Mouse (Mus musculus) right cerebral cortex, postnatal 10 days (tissue): ENCODE results near the gene Gna13.

Experiments used
- DNase-seq, 2 experiments: peaks; one replicate each; pipeline ENCODE4 v3.0.0; 2021; ENCODE audit warnings: low spot score in 2 of 2

The Gna13 gene

GRCm38 (mm10) chr11:109375412-109375811 lies 12.8 kb downstream of the Gna13 start:
- no peak for DNase-seq

DNA sequence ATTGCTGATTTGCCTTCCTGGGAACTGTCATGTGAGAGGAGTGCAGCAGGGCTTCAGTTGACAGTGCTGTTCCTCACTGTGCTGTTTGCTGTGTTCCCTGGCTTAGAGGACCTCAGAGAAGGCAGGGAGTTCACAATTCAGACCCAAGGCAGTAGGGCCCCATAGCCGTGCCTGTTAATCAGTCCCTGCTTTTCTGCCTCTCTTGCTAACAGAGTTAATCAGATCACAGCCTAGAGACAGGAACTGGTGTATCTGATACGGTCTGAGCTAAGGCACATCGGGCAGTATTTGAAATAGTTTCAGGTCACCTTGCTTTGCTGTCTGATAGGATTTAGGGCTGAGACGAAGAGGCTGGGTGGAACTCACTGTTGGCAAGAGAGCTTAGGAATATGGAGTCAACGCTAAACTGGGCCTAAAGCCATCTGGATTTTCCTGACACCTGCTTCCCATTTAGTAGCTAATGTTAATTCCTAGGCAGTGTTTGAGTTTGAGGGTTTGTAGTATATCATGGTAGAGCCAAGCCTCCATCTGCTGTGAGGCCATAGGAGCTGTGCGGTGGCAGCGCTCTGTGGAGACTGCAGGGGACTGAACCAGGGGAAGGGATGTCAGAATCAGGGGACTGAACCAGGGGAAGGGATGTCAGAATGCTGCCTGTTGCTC lies 14.0 kb downstream of the Gna13 start:
- no peak for DNase-seq

DNA sequence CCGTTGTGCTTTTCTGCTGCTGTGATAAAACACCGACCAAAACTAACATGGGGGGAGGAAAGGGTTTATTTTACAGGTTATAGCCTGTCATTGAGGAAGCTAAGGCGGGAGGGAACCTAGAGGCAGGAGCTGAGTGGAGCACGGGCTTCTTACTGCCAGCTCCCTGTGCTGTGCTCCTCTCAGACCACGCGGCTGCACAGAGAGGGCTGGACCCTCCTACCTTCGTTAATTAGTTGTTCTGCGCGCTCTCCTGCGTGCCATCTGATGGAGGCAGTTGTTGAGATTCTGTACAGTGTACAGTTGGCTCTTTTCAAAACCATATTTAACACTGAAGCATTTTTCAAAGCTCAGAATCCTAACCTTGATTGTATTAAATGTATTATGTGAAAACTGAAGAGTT lies 14.8 kb downstream of the Gna13 start:
- no peak for DNase-seq

GRCm38 (mm10) chr11:109378051-109378450 lies 15.4 kb downstream of the Gna13 start:
- no peak for DNase-seq

DNA sequence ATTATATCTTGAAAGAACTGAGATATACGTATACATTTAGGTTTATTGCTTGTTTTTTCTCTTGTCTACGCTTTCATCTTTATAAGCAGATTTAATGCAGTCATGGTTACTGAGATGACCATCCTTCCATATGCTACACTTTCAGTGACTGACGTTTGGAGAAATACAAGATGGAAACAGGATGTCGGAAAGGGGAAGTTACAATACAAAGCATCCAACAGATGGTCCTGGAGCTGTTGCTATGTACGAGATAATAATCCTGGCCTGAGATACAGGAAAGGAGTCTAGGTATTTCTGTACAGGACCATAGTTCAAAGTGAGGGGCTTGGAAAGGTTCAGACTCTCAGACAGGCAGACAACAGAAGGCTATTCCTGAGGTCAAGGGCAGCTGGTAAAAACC lies 18.0 kb downstream of the Gna13 start:
- DNase-seq: no peak

DNA sequence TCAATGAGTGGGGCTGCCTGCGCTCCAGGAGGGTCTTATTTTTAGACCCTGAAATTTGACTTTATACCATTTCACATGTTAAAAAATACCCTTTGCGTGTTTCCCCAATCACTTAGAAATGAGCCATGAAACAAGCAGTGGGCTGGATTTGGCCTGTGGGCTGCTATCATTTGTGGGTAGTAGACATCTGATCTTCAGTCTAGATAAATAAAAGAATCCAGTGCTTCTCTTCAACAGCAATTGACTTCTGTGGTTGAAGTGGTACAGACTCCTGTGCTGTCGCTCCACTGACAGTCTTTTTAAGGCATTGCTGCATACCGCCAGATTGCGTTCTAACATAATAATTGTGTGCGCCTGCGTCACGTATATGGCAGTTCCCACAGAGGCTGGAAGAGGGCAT lies 22.7 kb downstream of the Gna13 start:
- no peak for DNase-seq

DNA sequence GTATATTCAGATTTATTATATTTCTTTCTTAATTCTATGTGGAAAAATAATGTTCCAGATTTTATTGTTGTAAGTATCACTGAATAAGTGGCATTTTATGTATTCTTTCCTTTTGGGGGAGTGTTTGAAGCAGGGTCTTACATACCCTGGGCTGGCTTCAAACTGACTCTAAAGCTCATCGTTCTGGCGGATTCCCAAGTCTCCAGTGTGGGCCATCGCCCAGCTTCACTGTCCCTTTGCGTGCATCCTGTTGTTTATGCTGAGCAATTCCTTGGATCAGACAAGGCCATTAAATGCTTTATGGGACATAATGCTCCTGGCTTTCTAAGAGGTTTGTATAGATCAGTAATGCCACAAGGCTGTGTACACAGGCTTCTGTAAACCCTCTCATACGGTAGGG lies 26.4 kb downstream of the Gna13 start:
- DNase-seq: no peak

GRCm38 (mm10) chr11:109391200-109391599 lies 28.6 kb downstream of the Gna13 start:
- no peak for DNase-seq

DNA sequence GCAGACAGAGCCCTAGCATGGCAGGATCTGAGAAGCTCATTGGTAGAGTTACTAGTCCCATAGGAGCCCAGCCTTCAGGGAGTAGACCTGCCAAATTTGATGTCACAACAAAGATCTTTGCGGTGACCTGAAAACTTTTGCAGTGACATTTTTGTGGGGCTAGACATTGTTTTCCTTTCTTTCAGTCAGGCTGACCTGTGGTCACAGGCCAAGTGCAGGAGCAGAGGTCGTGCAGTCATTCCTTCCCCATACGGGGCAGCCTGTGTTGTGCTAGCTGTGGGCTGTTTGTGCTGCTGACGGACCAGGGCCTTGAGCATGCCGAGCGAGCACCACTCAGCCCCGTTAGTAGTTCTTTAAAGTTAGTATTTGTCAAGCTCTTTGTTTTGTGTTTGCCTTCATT lies 29.1 kb downstream of the Gna13 start:
- DNase-seq: no peak

DNA sequence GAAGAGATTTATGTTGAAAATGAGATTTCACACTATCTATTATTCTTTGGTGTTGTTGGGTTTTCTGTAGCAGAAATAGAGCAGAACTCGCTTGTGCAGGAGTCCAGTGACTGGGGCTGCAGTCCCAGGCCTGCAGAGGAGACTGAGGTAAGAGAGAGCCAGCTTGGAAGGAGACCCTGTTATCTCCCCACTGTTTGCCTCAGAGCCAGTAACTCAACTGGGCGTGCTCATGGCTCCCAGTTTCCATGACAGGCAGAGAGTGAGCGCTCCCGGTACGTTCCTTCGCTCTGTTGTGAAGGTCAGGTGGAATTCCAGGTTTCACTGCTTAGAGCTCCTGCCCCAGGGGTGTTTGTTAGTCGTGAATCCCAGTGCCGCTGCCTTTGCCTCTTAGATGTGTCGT lies 30.0 kb downstream of the Gna13 start:
- no peak for DNase-seq

GRCm38 (mm10) chr11:109394758-109395157 lies 32.1 kb downstream of the Gna13 start:
- no peak for DNase-seq

GRCm38 (mm10) chr11:109395291-109395690 lies 32.7 kb downstream of the Gna13 start:
- no peak for DNase-seq

DNA sequence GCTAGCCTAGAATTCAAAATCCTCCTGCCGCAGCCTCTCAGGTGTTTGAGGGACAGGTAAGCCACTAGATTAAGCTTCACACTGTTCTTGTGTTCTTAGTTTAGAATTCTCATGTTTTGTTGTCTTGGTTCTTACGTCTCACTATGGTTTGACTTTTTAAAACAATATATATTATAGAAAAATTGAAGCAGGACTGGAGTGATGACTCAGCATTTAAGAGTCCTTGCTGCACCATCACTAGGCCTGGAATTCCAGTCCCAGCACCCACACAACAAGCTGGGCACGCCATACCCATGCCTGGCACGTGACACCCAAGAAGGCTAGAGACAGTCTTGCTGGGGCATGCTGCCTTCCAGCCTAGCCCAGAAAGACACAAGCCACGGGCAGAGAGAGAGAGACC lies 43.8 kb downstream of the Gna13 start:
- DNase-seq: no peak

DNA sequence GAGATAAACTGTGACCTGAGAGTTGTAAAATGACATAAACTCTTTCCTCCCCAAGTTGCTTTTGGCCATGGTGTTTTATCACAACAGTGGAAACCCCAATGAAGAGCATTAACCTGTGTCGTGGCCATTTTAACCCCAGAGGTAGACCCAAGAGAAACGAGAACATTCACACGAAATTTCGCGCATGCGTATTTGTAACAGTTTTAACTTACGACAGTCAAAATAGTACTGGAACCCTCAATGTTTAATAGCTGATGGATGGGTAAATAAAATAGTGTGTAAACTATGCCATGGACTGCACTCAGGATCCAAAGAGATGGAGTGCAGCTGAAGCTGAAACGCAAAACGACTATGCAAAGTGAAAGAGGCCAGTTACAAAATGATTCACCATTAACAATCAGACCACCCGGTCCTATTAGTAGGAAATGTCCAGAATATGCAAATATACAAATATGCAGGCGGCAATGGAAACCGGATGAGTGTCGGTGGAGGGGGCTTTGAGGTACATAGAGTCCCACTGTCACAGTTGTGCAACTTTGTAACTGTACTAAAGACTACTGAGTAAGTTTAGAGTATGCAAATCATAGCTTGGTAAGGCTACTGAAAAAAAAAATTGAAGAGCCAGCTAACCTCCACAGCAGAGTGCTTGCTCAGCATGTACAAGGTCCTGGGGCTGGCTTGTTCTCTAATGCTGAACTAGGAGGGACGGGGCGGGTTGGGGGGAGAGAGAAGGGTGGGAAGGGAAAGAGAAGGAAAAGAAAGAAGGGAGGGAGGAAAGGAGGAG lies 47.8 kb downstream of the Gna13 start:
- DNase-seq: no peak

DNA sequence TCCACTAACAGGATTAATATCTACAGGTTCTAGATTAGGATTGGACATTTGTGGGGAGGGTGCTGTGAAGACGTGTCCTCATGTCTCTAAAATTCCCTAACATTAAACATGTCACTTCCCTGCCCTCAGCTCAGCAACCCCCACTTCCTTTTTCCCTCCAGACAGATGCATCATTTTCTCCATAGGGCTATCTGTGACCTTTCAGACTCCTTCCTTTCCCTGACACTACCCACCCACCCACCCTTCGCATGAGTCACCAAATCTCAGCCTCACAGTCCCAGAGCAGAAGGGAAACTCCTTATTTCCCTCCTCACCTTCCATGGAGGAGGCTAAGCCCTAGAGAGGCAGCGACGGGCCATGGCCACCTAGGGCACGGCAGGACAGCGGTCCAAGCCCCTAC lies 51.0 kb downstream of the Gna13 start, which contains the start of gene 9930022D16Rik:
Gene 9930022D16Rik, plus strand, starts transcription at position 301 of the 400 bp plus-strand sequence.
- no peak for DNase-seq

GRCm38 (mm10) chr11:109414802-109415201 lies 52.2 kb downstream of the Gna13 start:
- DNase-seq: no peak

DNA sequence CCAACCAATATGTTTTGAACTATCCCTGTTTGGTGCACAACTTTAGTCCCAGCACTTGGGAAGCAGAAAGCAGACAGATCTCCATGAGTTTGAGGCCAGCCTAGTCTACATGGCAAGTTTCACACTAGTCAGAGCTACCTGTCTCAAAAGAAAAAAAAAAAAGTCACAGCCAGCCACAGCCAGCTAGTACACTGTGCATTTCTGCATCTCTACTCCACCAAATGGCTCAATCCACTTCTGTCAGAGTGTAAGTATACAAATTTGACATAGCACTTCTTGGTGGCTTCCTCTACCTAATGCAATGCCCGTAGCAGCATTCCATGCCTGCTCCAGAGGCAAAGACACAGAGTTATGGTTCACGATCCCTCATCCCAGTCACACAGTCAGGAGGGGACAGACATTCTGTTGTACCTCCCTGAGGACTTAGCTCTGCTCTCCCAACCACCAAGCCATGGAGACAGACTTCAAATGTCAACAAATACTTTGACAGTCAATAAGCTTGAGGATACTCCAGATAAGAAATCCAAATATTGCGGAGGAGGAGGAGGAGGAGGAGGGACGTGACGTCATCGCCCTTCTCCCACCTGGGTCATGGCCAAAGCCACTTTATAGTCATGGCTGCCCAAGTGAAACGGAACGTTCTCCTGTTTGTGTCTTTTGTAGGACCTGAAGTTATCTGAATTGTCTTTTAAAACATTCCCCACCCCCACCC lies 54.2 kb downstream of the Gna13 start:
- no peak for DNase-seq

GRCm38 (mm10) chr11:109417472-109418040 lies 54.9 kb downstream of the Gna13 start:
- no peak for DNase-seq

DNA sequence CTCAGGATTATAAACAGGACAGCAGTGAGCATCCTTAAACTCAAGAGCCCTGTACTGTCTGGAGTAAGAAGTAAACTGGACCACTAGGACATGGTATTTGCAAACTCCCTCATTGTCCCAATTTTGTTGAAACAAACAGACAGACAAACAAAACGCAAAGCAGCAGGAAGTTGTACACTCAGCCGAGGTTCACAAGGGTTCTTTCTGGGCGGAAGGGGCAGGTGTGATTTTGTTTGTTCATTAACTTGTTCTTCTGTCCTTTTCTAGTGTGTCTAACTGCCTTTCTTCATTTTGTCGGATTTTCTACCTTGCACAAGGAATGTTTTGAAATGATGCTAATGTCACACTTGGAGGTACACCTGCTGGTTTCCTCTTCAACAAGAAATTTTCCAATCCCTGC lies 56.8 kb downstream of the Gna13 start:
- no peak for DNase-seq

DNA sequence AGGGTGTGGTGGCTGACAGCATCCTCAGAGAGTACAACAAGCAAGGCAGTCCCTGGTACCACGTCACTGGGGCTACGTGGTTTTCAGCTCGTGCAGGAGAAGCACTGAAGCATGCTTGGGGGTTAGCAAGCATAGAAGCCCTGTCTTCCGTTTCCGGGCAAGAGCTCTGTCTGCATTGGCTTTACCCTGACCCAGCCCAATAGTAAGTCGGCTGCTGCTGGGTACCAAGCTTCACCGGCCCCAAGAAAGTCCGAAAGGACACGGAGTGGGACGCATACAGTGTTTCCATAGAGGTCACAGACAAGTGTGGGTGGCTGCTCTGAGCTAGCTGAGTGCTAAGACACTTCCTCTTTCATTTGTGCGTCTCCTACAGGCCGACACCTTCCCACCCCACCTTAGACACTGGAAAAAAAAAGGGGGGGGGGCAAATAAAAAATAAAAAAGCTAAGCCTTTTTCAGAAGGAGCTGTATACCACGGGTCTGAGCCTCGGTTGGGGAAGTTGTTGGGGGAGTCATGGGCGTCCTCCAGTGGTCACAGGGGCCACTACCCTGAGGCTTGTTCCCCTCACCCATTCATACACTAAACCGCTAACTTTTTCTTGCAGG lies 57.4 kb downstream of the Gna13 start:
- no peak for DNase-seq

DNA sequence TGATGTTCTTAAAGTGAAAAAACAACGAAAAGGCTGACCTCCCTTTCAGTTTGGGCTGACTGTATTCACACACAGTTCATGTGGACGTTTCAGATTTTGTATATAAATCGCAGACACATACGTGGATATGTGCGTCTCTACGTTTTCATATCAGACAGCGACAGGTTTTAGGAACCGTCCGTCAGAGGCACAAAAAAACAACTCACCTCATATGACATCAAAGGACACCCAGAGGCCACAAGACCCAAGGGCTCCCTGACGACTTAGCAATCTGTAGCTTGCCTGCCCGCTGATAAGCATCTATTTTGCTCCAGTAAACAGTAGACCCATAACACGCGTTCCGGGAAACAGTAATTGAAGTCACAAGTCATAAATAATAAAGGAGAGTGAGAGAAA lies 57.9 kb downstream of the Gna13 start:
- no peak for DNase-seq

- no peak for DNase-seq
These were observed 58.6 kb downstream of the Gna13 start for GRCm38 (mm10) chr11:109421205-109421604.
